8 mouse cellular contexts compared by ENCODE assay signal in the genomic region with DNA sequence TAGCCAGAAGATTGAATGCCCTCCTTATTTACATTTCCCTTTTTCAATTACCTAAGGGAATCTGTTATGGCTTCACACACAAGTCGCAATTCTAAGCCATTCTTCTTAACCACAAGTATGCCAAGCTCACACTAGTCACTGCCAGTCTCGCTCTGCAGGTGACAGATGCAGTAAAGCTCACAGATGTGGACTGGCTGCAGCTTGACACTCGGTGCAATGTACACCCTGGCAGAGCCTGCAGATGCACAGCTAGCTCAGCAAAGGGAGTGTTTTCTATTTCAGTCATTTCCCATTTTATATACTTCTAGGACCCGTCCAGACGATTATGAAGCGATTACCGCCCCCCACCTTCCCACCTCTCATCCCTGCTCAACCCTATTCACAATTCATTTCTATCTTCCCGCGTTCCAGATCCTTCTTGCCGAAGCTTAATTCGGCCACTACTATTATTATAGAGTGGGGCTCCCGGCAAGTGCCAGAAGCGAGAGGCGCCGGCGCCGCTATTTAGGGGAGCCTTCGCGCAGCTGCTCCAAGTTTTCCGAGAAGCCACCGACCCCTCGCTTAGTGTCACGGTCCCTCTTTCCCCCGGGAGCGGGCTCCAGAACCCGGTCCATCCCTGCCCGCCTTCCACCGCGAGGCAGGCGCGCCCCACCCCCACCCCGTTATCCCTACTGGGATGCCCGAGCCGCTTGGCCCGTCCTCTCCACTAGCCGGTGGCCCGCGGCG. TPM values are rescaled to one million over a fixed set of nuclear protein-coding genes. Genes with fewer than 3 reads are reported as not detected.
DNase-seq lines count a peak whose midpoint lies in the region; ATAC-seq and TF ChIP-seq lines count a peak whose summit lies in the region.

No protein-coding gene starts in this region.

- TF ChIP-seq CTCF in kidney, adult 2 months (conservative IDR thresholded peaks at IDR 0.05; ENCODE audit: insufficient read depth, insufficient read length, low read depth, low read length): no peak
- no peak for TF ChIP-seq CTCF in E14TG2a.4 (conservative IDR thresholded peaks at IDR 0.05; ENCODE audit: low read length)
- no peak; the same call in 1 of the 2 replicates for TF ChIP-seq CTCF in hindbrain, postnatal 0 days (IDR thresholded peaks at IDR 0.05; ENCODE audit: low read depth)

- H3K9ac ChIP-seq in hindbrain, postnatal 0 days (replicated peaks; ENCODE audit: low read length): peak overlapping the region; percentile 96
- peak overlapping the region; percentile 95 for H3K9ac ChIP-seq in midbrain, embryonic 12.5 days (replicated peaks)

- peak; percentile 69 for ATAC-seq in hindbrain, postnatal 0 days
- peak; percentile 78 for ATAC-seq in midbrain, embryonic 12.5 days (ENCODE audit: low FRiP score, low read depth)

- H3K36me3 ChIP-seq in kidney, adult 2 months (ENCODE audit: control insufficient read depth, insufficient read depth, low read length): no peaks in the 10 kb centered on the region
- H3K36me3 ChIP-seq in E14TG2a.4 (ENCODE audit: insufficient read depth, low read length): no peaks in the 10 kb centered on the region
- no peaks in the 10 kb centered on the region for H3K36me3 ChIP-seq in embryonic facial prominence, embryonic 10.5 days (replicated peaks)
- no peaks in the 10 kb centered on the region for H3K36me3 ChIP-seq in hindbrain, postnatal 0 days (ENCODE audit: insufficient read depth, low read length)
- no peaks in the 10 kb centered on the region for H3K36me3 ChIP-seq in midbrain, embryonic 12.5 days

- H3K27ac ChIP-seq in kidney, adult 2 months (ENCODE audit: insufficient read depth, low read depth, low read length): no peak overlapping the region
- H3K27ac ChIP-seq in embryonic facial prominence, embryonic 10.5 days (replicated peaks): peak overlapping the region; percentile 99
- H3K27ac ChIP-seq in hindbrain, postnatal 0 days: peak overlapping the region; percentile 96
- peak overlapping the region; percentile 95 for H3K27ac ChIP-seq in midbrain, embryonic 12.5 days (replicated peaks)

- DNase-seq in kidney, adult 2 months: no peak
- DNase-seq in kidney, adult 8-10 months: no peak
- peak; percentile 25 for DNase-seq in embryonic facial prominence, embryonic 10.5 days (ENCODE audit: low spot score)
- peak; percentile 20 for DNase-seq in hindbrain, postnatal 0 days (ENCODE audit: low spot score)
- no peak for DNase-seq in gastrocnemius, postnatal 14 days
- DNase-seq in frontal cortex, adult 2 months (ENCODE audit: extremely low spot score in 1 of 2, low spot score in 1 of 2): no peak

- intact Hi-C loops in gastrocnemius, postnatal 14 days (cut with DNase I; ENCODE audit: low total_unique reads): no loop called here

- WGBS in kidney, adult 2 months: 1% methylated on average over 39 of the region's 39 CpGs
- 2% methylated on average over 39 of the region's 39 CpGs for WGBS in embryonic facial prominence, embryonic 10.5 days
- under 1% methylated on average over 38 of the region's 39 CpGs for WGBS in hindbrain, postnatal 0 days
- under 1% methylated on average over 39 of the region's 39 CpGs for WGBS in midbrain, embryonic 12.5 days

- TF ChIP-seq POLR2A in kidney, adult 2 months (IDR thresholded peaks at IDR 0.05; ENCODE audit: low read depth, low read length): no peak

- peak overlapping the region; percentile 68 for H3K4me2 ChIP-seq in hindbrain, postnatal 0 days (ENCODE audit: low read depth, low read length)
- peak overlapping the region; percentile 89 for H3K4me2 ChIP-seq in midbrain, embryonic 12.5 days (replicated peaks)

- H3K4me1 ChIP-seq in kidney, adult 2 months (ENCODE audit: control insufficient read depth, insufficient read depth, low read length): peaks cover 11% of the 10 kb centered on the region; the same call in 1 of the 2 replicates
- peaks cover 33% of the 10 kb centered on the region for H3K4me1 ChIP-seq in E14TG2a.4 (replicated peaks; ENCODE audit: low read depth, low read length)
- H3K4me1 ChIP-seq in embryonic facial prominence, embryonic 10.5 days: peaks cover 32% of the 10 kb centered on the region
- peaks cover 10% of the 10 kb centered on the region for H3K4me1 ChIP-seq in hindbrain, postnatal 0 days (ENCODE audit: insufficient read depth, low read length)
- H3K4me1 ChIP-seq in midbrain, embryonic 12.5 days: peaks cover 29% of the 10 kb centered on the region

- H3K27me3 ChIP-seq in kidney, adult 2 months (replicated peaks; ENCODE audit: control insufficient read depth, insufficient read depth, low read length): no peaks in the 10 kb centered on the region
- no peaks in the 10 kb centered on the region for H3K27me3 ChIP-seq in E14TG2a.4 (ENCODE audit: insufficient read depth, low read length)
- H3K27me3 ChIP-seq in embryonic facial prominence, embryonic 10.5 days (replicated peaks; ENCODE audit: low read depth, poor library complexity, severe bottlenecking): no peaks in the 10 kb centered on the region
- H3K27me3 ChIP-seq in hindbrain, postnatal 0 days (ENCODE audit: insufficient read depth, low read length): no peaks in the 10 kb centered on the region
- H3K27me3 ChIP-seq in midbrain, embryonic 12.5 days: no peaks in the 10 kb centered on the region

- H3K4me3 ChIP-seq in kidney, adult 2 months (ENCODE audit: insufficient read depth, low read depth, low read length): peak overlapping the region; percentile 89
- peak overlapping the region; percentile 97 for H3K4me3 ChIP-seq in E14TG2a.4 (replicated peaks; ENCODE audit: low read length)
- H3K4me3 ChIP-seq in embryonic facial prominence, embryonic 10.5 days: peak overlapping the region; percentile 99
- H3K4me3 ChIP-seq in hindbrain, postnatal 0 days (ENCODE audit: low read length): peak overlapping the region; percentile 94
- H3K4me3 ChIP-seq in midbrain, embryonic 12.5 days: peak overlapping the region; percentile 96

- H3K9me3 ChIP-seq in E14TG2a.4 (ENCODE audit: low read length): no peaks in the 10 kb centered on the region
- no peaks in the 10 kb centered on the region for H3K9me3 ChIP-seq in embryonic facial prominence, embryonic 10.5 days
- H3K9me3 ChIP-seq in hindbrain, postnatal 0 days (ENCODE audit: low read length): no peaks in the 10 kb centered on the region
- H3K9me3 ChIP-seq in midbrain, embryonic 12.5 days: no peaks in the 10 kb centered on the region

RNA-seq across cellular contexts. Expression of a gene that starts 1.3 kb away (rescaled TPM):
- 14.3 and 17.7 TPM in 2 replicates for polyA plus RNA-seq in kidney, adult 2 months (2012; rRNA removed)
- polyA plus RNA-seq in embryonic facial prominence, embryonic 10.5 days (2016; fragmentation: Nextera tagmentation; extraction: Ambion mirVana): 89.1 and 91.8 TPM in 2 replicates
- total RNA-seq in hindbrain, postnatal 0 days (2014; rRNA removed): 30.1 and 39.6 TPM in 2 replicates
- polyA plus RNA-seq in hindbrain, postnatal 0 days (2015; fragmentation: Nextera tagmentation; extraction: Ambion mirVana): 58.3 and 63.3 TPM in 2 replicates
- polyA plus RNA-seq in midbrain, embryonic 12.5 days (2016; fragmentation: Nextera tagmentation; extraction: Ambion mirVana): 119 and 120 TPM in 2 replicates
- 10 to 100 TPM; 17.6 to 20.4 TPM for total RNA-seq in gastrocnemius, postnatal 14 days (2021)
- polyA plus RNA-seq in frontal cortex, adult 2 months (2012; rRNA removed): 42.5 and 46.6 TPM in 2 replicates

Comparison
In these comparisons a context has a peak if more than half of its experiments do, and no peak if none do; other contexts are left out.
1. DNase-seq: peak in embryonic facial prominence, embryonic 10.5 days (single experiment) and hindbrain, postnatal 0 days (single experiment); none in kidney, adult 2 months (single experiment), kidney, adult 8-10 months (0 of 2), gastrocnemius, postnatal 14 days (single experiment) and frontal cortex, adult 2 months (0 of 2).
2. Peak in every context shown above with its lines, with median percentiles within 50 percentile points of each other: H3K4me3 ChIP-seq.